Mouse (Mus musculus) frontal cortex, adult (tissue): ENCODE data around the gene 4930535I16Rik.

Experiments used
- ATAC-seq: cut with Nextera tagmentation; 2 replicates; pipeline ENCODE4 v1.9.2; 2017; ENCODE audit warnings: mild to moderate bottlenecking, moderate library complexity, mixed read lengths; ENCODE audit not compliant: low TSS enrichment

Gene 4930535I16Rik

GRCm38 (mm10) chr4:123905126-123905668 is 12.6 kb downstream of the 4930535I16Rik start:
- ATAC-seq, result no peak; the same call in 1 of the 2 replicates

DNA sequence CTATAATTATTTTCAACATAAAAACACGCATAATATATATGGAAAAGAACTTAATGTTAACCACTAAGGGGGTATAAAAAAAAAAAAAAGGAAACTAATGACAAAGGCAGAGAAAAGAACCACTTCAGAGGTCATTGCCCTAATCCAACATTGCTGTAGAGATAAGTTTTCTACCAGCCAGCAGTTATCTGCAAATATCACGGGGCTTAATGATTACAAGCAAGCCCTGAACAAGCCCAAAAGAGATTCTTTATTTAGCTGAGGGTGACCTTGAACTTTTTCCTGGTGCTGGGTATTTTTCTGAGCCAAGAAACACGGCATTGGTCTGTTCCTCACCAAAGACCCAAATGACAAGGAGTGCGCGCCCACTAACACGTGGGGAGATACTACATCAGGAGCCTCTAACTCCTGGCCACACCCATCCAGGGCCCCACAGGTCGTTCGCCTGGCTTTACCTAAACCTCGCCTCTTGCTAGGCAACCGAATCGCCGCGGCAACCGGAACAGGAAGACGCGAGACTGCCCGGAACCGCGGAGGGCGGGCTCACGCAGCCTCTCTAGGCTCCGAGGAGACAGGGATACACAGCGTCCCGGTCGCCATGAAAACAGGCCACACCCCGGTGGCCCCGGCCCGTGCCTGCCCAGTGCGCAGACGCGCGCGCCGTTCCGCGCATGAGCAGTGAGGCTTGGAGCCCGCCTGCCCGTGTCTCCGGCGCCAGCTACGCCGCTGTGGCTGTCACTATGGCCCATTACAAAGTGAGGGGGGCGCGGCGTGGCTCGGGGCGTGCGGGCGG is 13.3 kb downstream of the 4930535I16Rik start, which contains the start of gene Mycbp:
Gene Mycbp (plus strand): TSS at position 500 of the 793 bp plus-strand sequence.
- ATAC-seq, result peak; percentile 99

- ATAC-seq, result no peak
These were observed 14.4 kb downstream of the 4930535I16Rik start for GRCm38 (mm10) chr4:123903432-123903831.

GRCm38 (mm10) chr4:123898696-123899095 is 19.1 kb downstream of the 4930535I16Rik start:
- ATAC-seq, result no peak

DNA sequence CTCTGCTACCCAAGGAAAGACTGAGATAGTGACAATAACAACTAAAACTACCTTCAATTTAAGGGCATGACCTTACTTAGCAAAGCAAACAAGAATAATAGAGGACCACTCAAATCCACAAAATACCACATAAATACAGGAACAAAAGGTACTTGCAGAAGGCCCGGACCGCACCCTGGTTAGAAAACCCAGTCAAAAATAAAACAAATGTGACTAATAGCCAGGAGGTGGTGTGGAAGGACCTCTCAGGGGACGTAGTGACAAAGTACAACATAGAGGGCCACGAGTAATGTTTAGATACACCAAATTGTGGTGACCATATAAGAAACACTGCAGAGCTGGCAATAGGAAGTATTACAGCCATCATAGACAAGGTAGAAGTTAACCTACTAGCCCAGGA is 23.5 kb downstream of the 4930535I16Rik start:
- no peak for ATAC-seq

GRCm38 (mm10) chr4:123893726-123894125 is 24.1 kb downstream of the 4930535I16Rik start:
- ATAC-seq, result no peak
